Mouse (Mus musculus) kidney, postnatal 4 days (tissue): Measurements from ENCODE around the gene Ccdc66.

Experiments
- DNase-seq, 2 experiments: peaks; one replicate each; pipeline ENCODE4 v3.0.0; 2021; ENCODE audit warnings: mixed read lengths in 2 of 2

The Ccdc66 gene

GRCm38 (mm10) chr14:27507894-27508643, at the start of gene Ccdc66:
Gene Ccdc66 (minus strand): TSS chr14:27508460.
- peak; percentile 98 to 99 for DNase-seq

DNA sequence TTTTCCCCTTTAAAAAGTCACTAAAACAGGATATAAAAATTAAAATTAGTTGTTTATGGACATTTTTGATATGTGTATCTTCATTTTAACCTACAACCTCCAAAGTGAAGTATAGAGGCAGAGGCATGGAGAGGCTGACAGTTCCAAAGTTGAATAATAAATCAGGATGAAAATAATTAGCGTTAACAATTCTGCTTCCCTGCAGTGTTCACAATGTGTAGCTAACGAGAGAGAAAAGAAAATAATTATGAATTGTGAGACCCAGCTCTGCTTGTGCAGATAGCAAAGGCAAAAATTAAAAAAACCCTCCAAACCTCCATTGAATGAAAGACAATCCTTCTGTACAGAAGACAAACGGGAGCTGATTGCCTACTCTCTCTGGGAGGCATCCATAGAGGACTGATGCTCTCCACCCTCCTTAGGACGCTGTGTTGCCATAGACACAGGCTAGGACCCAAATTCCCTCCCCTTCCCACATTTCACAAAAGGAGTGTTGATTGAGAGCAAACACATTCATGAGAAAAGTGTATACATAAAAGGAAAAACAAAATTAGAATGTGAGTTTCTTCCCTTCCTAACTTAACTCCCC, 35.7 kb upstream of the Ccdc66 start:
- no peak for DNase-seq

- DNase-seq: no peak
Observed at GRCm38 (mm10) chr14:27536441-27536840, 28.2 kb upstream of the Ccdc66 start.

- DNase-seq: no peak
Observed at GRCm38 (mm10) chr14:27524541-27524940, 16.3 kb upstream of the Ccdc66 start.

- DNase-seq: peak in 1 of 2 experiments; percentile 5
Observed at GRCm38 (mm10) chr14:27508644-27509301, 513 bp upstream of the Ccdc66 start.

- DNase-seq: no peak
Observed at GRCm38 (mm10) chr14:27501096-27501495, 7.2 kb downstream of the Ccdc66 start.

GRCm38 (mm10) chr14:27493516-27493915, 14.7 kb downstream of the Ccdc66 start:
- DNase-seq: no peak

DNA sequence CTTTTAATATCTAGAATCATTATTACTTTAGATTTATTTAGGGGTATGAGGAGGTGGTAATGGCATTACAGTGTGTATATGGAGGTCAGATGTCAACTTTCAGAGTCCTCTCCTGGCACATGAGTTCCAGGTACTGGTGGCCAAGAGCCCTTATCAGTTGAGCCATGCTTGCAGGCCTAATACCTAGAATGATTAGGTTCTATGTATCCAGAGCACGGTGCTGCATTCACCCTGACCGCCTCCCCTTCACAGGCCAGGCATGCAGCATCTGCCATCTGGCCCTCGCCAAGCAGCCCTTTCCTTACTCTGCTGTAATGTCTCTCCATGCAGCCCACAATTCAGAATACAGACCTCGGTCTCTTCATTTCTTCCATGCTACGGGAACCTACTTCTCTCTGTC, 16.9 kb downstream of the Ccdc66 start:
- DNase-seq: no peak

DNA sequence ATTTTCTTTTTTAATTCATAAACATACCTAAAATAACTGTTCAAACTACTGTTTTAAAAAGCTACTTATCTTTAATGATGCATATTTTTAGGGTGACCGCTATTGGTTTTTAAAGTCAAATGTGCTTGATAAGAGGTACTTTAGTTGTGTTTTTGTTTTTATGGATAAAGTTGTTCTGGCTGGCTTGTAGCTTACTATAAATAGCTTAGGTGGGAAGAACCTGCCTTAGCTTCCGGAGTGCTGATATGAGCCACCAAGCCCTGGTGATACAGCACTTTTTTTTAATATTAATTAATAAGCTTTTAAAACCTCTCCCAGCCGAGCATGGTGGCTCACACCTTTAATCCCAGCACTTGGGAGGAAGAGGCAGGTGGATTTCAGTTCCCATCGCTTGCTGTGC, 61.3 kb downstream of the Ccdc66 start:
- DNase-seq: no peak

DNA sequence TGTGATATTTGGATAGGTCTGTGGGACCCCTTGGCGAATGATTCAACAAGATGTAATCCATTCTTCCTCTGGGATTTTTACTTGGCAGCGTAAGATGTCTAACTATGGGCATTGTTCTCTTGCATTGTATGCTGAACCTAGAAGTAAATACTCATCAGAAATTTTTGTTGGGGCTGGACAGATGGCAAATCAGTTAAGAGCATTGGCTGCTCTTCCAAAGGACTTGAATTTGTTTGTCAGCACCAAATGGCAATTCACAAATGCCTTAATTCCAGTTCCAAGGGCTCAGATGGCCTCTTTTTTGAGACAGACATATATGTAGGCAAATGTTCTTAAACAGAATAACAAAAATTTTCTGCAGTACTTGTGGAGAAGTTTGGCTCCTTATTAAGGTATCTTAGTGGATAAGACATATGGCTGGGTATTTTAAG, 63.4 kb downstream of the Ccdc66 start:
- no peak for DNase-seq

GRCm38 (mm10) chr14:27440921-27441320, 67.3 kb downstream of the Ccdc66 start:
- no peak for DNase-seq

- DNase-seq: no peak
Observed at GRCm38 (mm10) chr14:27436826-27437225, 71.4 kb downstream of the Ccdc66 start.

GRCm38 (mm10) chr14:27436116-27436515, 72.1 kb downstream of the Ccdc66 start:
- DNase-seq: no peak

- DNase-seq: no peak
Observed at GRCm38 (mm10) chr14:27432064-27432463, 76.2 kb downstream of the Ccdc66 start.
